In the genomic region with DNA sequence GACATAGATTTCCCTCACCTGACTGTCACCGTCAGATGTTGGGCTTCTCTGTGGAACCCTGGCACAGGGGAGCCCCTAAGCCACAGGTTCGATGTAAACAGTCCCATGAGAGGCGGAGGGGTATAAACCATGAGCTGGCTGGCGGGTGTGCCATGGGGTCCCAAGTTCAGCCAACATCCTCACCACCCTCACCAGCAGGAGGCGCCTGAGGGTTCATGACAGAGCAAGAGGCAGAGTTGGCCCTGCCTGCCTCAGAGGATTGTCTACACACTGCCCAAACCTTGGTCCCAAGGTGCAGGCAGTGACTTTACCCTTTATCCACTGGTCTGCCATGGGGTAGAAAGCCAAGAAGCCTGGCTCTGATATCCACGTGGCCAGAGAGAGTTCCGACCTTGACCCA, we compare ENCODE assay signal across 10 mouse cellular contexts. TPM values are rescaled to one million over a fixed set of nuclear protein-coding genes. Genes with fewer than 3 reads are reported as not detected.
DNase-seq lines count a peak whose midpoint lies in the region; ATAC-seq and TF ChIP-seq lines count a peak whose summit lies in the region.
"Had no signal": no experiment of that assay in that cellular context is flagged by ENCODE, and none has a peak within 500 bp of the region (broad histone marks: within the 10 kb centered on the region; RNA-seq: fewer than 3 reads in every experiment).

No protein-coding gene starts in this region.

- TF ChIP-seq POLR2A in lung, adult 2 months (IDR thresholded peaks at IDR 0.05; ENCODE audit: borderline replicate concordance, extremely low read depth, low read depth, low read length) = no peak

- ATAC-seq in intestine, embryonic 15.5 days = 0 out of 2 replicates have a peak, but pooled peaks have one; percentile 17

- 0 out of 2 replicates have a peak overlapping the region, but pooled peaks have one; percentile 27 for H3K27ac ChIP-seq in intestine, embryonic 15.5 days
- H3K27ac ChIP-seq: limb, embryonic 12.5 days; stomach, embryonic 15.5 days had no signal

- intact Hi-C loops in gastrocnemius, postnatal 36 days (cut with DNase I) = no loop called here

- H3K4me2 ChIP-seq in intestine, embryonic 15.5 days (replicated peaks) = no peak overlapping the region
- H3K4me2 ChIP-seq: limb, embryonic 12.5 days; stomach, embryonic 15.5 days had no signal

- peak; percentile 42 for DNase-seq in gastrocnemius, postnatal 10 days
- no peak for DNase-seq in gastrocnemius, postnatal 36 days
- no peak for DNase-seq in lung, adult 2 months
- DNase-seq in lung, adult 18-20 months = no peak
- peak; percentile 83 for DNase-seq in thymus, postnatal 14 days
- DNase-seq in cerebellum, adult 18-20 months = no peak
- DNase-seq in layer of hippocampus, postnatal 14 days (ENCODE audit: low spot score in 2 of 2) = no peak

- peak; percentile 40; the same call in 1 of the 2 replicates for TF ChIP-seq CTCF in lung, adult 2 months (IDR thresholded peaks at IDR 0.05; ENCODE audit: insufficient read depth, low read length)

- H3K9ac ChIP-seq in intestine, embryonic 15.5 days = no peak overlapping the region
- H3K9ac ChIP-seq: limb, embryonic 12.5 days; stomach, embryonic 15.5 days had no signal

- H3K4me3 ChIP-seq in lung, adult 2 months (replicated peaks; ENCODE audit: extremely low read depth, low read depth, low read length) = no peak overlapping the region
- H3K4me3 ChIP-seq in intestine, embryonic 15.5 days (replicated peaks) = no peak overlapping the region
- H3K4me3 ChIP-seq: limb, embryonic 12.5 days; stomach, embryonic 15.5 days had no signal

- 84% methylated on average over 7 of the region's 7 CpGs for WGBS in lung, adult 2 months
- WGBS in intestine, embryonic 15.5 days = 75% methylated on average over 7 of the region's 7 CpGs

- no peaks in the 10 kb centered on the region for H3K36me3 ChIP-seq in intestine, embryonic 15.5 days
- H3K36me3 ChIP-seq: limb, embryonic 12.5 days; stomach, embryonic 15.5 days had no signal

- H3K9me3 ChIP-seq in intestine, embryonic 15.5 days = no peaks in the 10 kb centered on the region
- H3K9me3 ChIP-seq: limb, embryonic 12.5 days; stomach, embryonic 15.5 days had no signal

- peaks cover 6% of the 10 kb centered on the region for H3K4me1 ChIP-seq in lung, adult 2 months (ENCODE audit: control insufficient read depth, insufficient read depth, low read length)
- H3K4me1 ChIP-seq in intestine, embryonic 15.5 days (replicated peaks) = peaks cover 68% of the 10 kb centered on the region

- no peaks in the 10 kb centered on the region for H3K27me3 ChIP-seq in intestine, embryonic 15.5 days (replicated peaks)
- H3K27me3 ChIP-seq: limb, embryonic 12.5 days; stomach, embryonic 15.5 days had no signal

RNA-seq across cellular contexts. Expression of gene Itpk1, which starts 23.1 kb away (rescaled TPM):
- 1 to 10 TPM; 5.6 to 6.0 TPM for total RNA-seq in gastrocnemius, postnatal 10 days (2021)
- total RNA-seq in gastrocnemius, postnatal 36 days (2021) = 1 to 10 TPM; 6.3 to 8.4 TPM
- 23.0 and 26.3 TPM in 2 replicates for polyA plus RNA-seq in lung, adult 2 months (2012; rRNA removed)
- 39.1 and 40.1 TPM in 2 replicates for polyA plus RNA-seq in intestine, embryonic 15.5 days (2015; fragmentation: Nextera tagmentation; extraction: Ambion mirVana)
- 10 to 100 TPM; 57.8 to 67.6 TPM for total RNA-seq in layer of hippocampus, postnatal 14 days (2021)

Comparison
In these comparisons a context has a peak if more than half of its experiments do, and no peak if none do; other contexts are left out.
1. DNase-seq: peak in gastrocnemius, postnatal 10 days (single experiment) and thymus, postnatal 14 days (single experiment); none in gastrocnemius, postnatal 36 days (0 of 2), lung, adult 2 months (single experiment), lung, adult 18-20 months (0 of 2), cerebellum, adult 18-20 months (0 of 2) and layer of hippocampus, postnatal 14 days (0 of 2).
2. RNA of gene Itpk1, which starts 23.1 kb away (total RNA-seq): 57.8 to 67.6 TPM in layer of hippocampus, postnatal 14 days; 6.3 to 8.4 TPM in gastrocnemius, postnatal 36 days and 5.6 to 6.0 TPM in gastrocnemius, postnatal 10 days; every median in the first group is over 4 times any median in the second.